Mouse (Mus musculus): ENCODE measurements around the gene Gpr19.

GRCm38 (mm10) chr6:134830776-134831175, 67.6 kb downstream of the Gpr19 start:
- TF ChIP-seq CTCF (IDR thresholded peaks at IDR 0.05; ENCODE audit: low read depth): no peak
- no peak for TF ChIP-seq EP300 (IDR thresholded peaks at IDR 0.05; ENCODE audit: low read depth)

All from heart, postnatal 0 days (tissue).